Mouse (Mus musculus): ENCODE data around the gene B3gnt2.

- TF ChIP-seq POLR2A (IDR thresholded peaks at IDR 0.05; ENCODE audit: low read depth, low read length) (no peak), CTCF (IDR thresholded peaks at IDR 0.05; ENCODE audit: extremely low read depth, insufficient read length, insufficient replicate concordance, low read depth, low read length) (no peak)
These were observed 14.5 kb upstream of the B3gnt2 start for GRCm38 (mm10) chr11:22875279-22875678.

All from small intestine, adult 2 months (tissue).